Mouse (Mus musculus) embryonic fibroblast, embryonic 13.5 days (primary cell): ENCODE measurements around the gene Prkab2.
A peak's percentile ranks its signal among the peaks of the same experiment; 100 is the strongest.

Experiments used
- CTCF ChIP-seq: IDR thresholded peaks from 2 replicates; pipeline ENCODE4 v1.5.1; 2011; ENCODE audit warnings: mild to moderate bottlenecking, control low read depth, low read length, moderate library complexity, borderline replicate concordance; ENCODE audit not compliant: insufficient read depth
- POLR2A ChIP-seq: IDR thresholded peaks from 2 replicates; pipeline ENCODE4 v1.6.1; 2011; ENCODE audit warnings: low read depth, mild to moderate bottlenecking, control low read depth, low read length, moderate library complexity

- TF ChIP-seq CTCF, result no peak
- TF ChIP-seq POLR2A, result peak; percentile 26
Measured at GRCm38 (mm10) chr3:97658426-97659193, 617 bp downstream of the Prkab2 start.
